Mouse (Mus musculus) lung, postnatal 0 days (tissue): Measurements from ENCODE around the gene Kansl2. TPM values are rescaled to one million over a fixed set of nuclear protein-coding genes. Genes with fewer than 3 reads are reported as not detected.
"Not testable (repeated sequence)": the region's sequence is repeated elsewhere in the genome, so short reads cannot be mapped to it uniquely, and the experiment has no call there.

ENCODE experiments used
- ATAC-seq: fragments of 200-750 bp; cut with Nextera tagmentation; 2 replicates; pipeline ENCODE4 v1.8.0; 2017; ENCODE audit warnings: moderate library complexity
- DNase-seq: peaks from one replicate; pipeline ENCODE4 v3.0.0-alpha.2; 2016; ENCODE audit warnings: low spot score
- H3K27ac ChIP-seq: fragments of 300-500 bp; sonication (generic); 2 replicates; pipeline ENCODE4 v1.5.1; 2014; ENCODE audit warnings: antibody characterized with exemption, mild to moderate bottlenecking, low read length, mixed read lengths
- H3K27me3 ChIP-seq: fragments of 300-500 bp; sonication (generic); replicated peaks from 2 replicates; pipeline ENCODE4 v1.6.1; 2014; ENCODE audit warnings: low read length, mixed read lengths; ENCODE audit not compliant: insufficient read depth
- H3K36me3 ChIP-seq: fragments of 300-500 bp; sonication (generic); 2 replicates; pipeline ENCODE4 v1.6.1; 2014; ENCODE audit warnings: low read length, mixed read lengths; ENCODE audit not compliant: insufficient read depth
- H3K4me1 ChIP-seq: fragments of 300-500 bp; sonication (generic); 2 replicates; pipeline ENCODE4 v1.6.1; 2014; ENCODE audit warnings: antibody characterized with exemption, low read depth, low read length, mixed read lengths; ENCODE audit not compliant: insufficient read depth
- H3K4me2 ChIP-seq: fragments of 300-500 bp; sonication (generic); replicated peaks from 2 replicates; pipeline ENCODE4 v1.6.1; 2014; ENCODE audit warnings: low read depth, mild to moderate bottlenecking, low read length, moderate library complexity, mixed read lengths
- H3K4me3 ChIP-seq: fragments of 300-500 bp; sonication (generic); 2 replicates; pipeline ENCODE4 v1.5.1; 2014; ENCODE audit warnings: low read depth, low read length
- H3K9ac ChIP-seq: fragments of 300-500 bp; sonication (generic); replicated peaks from 2 replicates; pipeline ENCODE4 v1.6.1; 2014; ENCODE audit warnings: low read depth, mild to moderate bottlenecking
- H3K9me3 ChIP-seq: fragments of 300-500 bp; sonication (generic); 2 replicates; pipeline ENCODE4 v1.6.1; 2016; ENCODE audit warnings: low read length, mixed read lengths
- CTCF ChIP-seq: IDR thresholded peaks from 2 replicates; pipeline ENCODE4 v1.5.1; 2016; ENCODE audit warnings: antibody characterized with exemption, mild to moderate bottlenecking
- EP300 ChIP-seq: IDR thresholded peaks from 2 replicates; pipeline ENCODE4 v1.6.1; 2016; ENCODE audit warnings: antibody characterized with exemption, mild to moderate bottlenecking, control low read depth
- WGBS: fragments of 180-500 bp; shearing (Covaris S2); extraction: QIAGEN DNeasy Blood & Tissue Kit; methylation state at CpG from one replicate; pipeline ENCODE4 v1.1.7; 2014; 5-methylcytosine and 5-hydroxymethylcytosine counted together
- polyA plus RNA-seq: library from polyadenylated mRNA; unstranded; fragments of >200 nt; fragmentation: Nextera tagmentation; extraction: Ambion mirVana; gene quantifications from 2 replicates; pipeline ENCODE4 v1.2.1, GENCODE M21; 2015

Gene Kansl2
- polyA plus RNA-seq, 1 experiment from 2014 or later: 50.4 TPM

DNA sequence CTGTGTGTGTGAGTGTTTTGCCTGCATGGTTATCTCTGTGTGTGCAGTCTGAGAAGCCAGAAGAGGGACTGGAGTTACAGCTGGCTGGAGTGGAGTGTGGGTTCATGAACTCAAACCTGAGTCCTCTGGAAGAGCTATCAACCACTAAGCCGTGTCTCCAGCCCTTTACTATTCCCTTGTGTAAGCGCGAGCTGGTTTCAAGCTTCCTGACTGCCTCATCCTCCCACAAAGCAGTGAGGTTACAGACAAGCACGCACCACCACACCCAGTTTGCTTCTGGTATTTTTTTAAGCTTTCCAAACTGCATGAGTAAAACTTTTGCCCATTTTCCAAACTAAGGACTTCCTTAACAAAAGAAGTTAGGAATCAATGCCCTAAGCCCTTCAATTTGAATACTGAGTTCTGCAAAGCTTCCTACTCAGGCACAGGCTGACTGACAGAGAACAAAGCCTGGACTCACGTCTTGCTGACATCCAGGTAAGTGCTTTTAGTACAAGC is 5.9 kb downstream of the Kansl2 start:
- peaks cover 27% of the 10 kb centered on the region for H3K36me3 ChIP-seq
- peaks cover 6% of the 10 kb centered on the region; the same call in 1 of the 2 replicates for H3K4me1 ChIP-seq
- no peaks in the 10 kb centered on the region for H3K9me3 ChIP-seq
- H3K27ac ChIP-seq: no peak overlapping the region
- no peak overlapping the region for H3K9ac ChIP-seq
- DNase-seq (no peak), ATAC-seq (no peak)
- H3K4me3 ChIP-seq: no peak overlapping the region
- TF ChIP-seq EP300 (no peak), CTCF (no peak)
- H3K27me3 ChIP-seq: no peaks in the 10 kb centered on the region
- 87% methylated on average over 5 of the region's 5 CpGs for WGBS
- H3K4me2 ChIP-seq: no peak overlapping the region

GRCm38 (mm10) chr15:98527056-98527771 is 6.8 kb downstream of the Kansl2 start:
- TF ChIP-seq EP300 (no peak), CTCF (no peak)
- H3K36me3 ChIP-seq: peaks cover 33% of the 10 kb centered on the region

DNA sequence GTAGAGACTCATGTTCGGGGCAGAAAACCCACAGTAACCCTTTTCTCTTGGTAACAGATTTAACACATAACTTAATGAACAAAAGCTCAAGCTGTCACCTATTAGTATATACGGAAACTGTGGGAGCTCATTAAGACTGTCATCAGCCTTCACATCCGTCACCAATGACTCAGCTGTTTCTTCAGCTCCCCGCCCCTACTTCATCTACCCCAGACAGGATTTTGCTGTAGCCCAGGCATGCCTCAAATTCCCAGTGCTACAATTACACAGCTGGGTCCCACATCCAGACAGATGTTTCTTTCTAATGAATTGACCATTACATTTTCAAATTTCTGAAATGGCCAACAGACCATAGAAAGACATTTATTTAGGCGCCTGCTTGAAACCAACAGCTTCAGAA is 8.0 kb downstream of the Kansl2 start:
- no peaks in the 10 kb centered on the region for H3K27me3 ChIP-seq
- DNase-seq (no peak), ATAC-seq (no peak)
- H3K9ac ChIP-seq: no peak overlapping the region
- peaks cover 33% of the 10 kb centered on the region for H3K36me3 ChIP-seq
- no peaks in the 10 kb centered on the region for H3K4me1 ChIP-seq
- 70% methylated on average over 5 of the region's 5 CpGs for WGBS
- TF ChIP-seq EP300 (no peak), CTCF (no peak)
- H3K4me2 ChIP-seq: no peak overlapping the region
- no peak overlapping the region for H3K27ac ChIP-seq
- H3K4me3 ChIP-seq: no peak overlapping the region
- no peaks in the 10 kb centered on the region for H3K9me3 ChIP-seq

More at GRCm38 (mm10) chr15:98527056-98527771, 6.8 kb downstream of the Kansl2 start:
- H3K27ac ChIP-seq: no peak overlapping the region
- H3K9me3 ChIP-seq: no peaks in the 10 kb centered on the region
- DNase-seq (no peak), ATAC-seq (no peak)
- WGBS: 90% methylated on average over 5 of the region's 5 CpGs
- H3K27me3 ChIP-seq: no peaks in the 10 kb centered on the region
- H3K4me1 ChIP-seq: no peaks in the 10 kb centered on the region
- H3K9ac ChIP-seq: no peak overlapping the region
- H3K4me2 ChIP-seq: no peak overlapping the region
- no peak overlapping the region for H3K4me3 ChIP-seq

DNA sequence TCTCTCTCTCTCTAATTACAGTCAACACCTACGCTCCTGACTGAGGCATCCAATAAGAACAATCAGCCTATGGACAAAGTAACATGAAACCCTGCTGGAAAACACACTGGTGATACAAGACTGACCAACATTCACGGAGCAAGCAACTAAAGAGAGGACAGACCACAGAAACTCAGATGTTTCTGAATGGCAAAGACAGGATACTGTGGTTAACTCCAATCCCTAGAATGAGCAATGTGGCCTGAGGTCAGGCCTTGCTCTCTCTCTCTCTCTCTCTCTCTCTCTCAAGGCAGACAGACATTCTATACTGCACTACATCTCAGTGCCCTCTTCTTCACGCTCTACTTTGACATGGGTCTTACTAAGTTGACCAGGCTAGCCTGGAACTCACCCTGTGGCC is 12.8 kb downstream of the Kansl2 start:
- no peaks in the 10 kb centered on the region for H3K27me3 ChIP-seq
- TF ChIP-seq EP300: no peak
- TF ChIP-seq CTCF: no peak
- no peak for DNase-seq
- peaks cover 33% of the 10 kb centered on the region; the same call in 1 of the 2 replicates for H3K36me3 ChIP-seq
- WGBS: 92% methylated on average over 3 of the region's 3 CpGs
- no peaks in the 10 kb centered on the region for H3K9me3 ChIP-seq
- no peak overlapping the region for H3K9ac ChIP-seq
- no peak overlapping the region for H3K4me3 ChIP-seq
- ATAC-seq: no peak
- no peak overlapping the region for H3K4me2 ChIP-seq
- H3K27ac ChIP-seq: no peak overlapping the region
- H3K4me1 ChIP-seq: no peaks in the 10 kb centered on the region

DNA sequence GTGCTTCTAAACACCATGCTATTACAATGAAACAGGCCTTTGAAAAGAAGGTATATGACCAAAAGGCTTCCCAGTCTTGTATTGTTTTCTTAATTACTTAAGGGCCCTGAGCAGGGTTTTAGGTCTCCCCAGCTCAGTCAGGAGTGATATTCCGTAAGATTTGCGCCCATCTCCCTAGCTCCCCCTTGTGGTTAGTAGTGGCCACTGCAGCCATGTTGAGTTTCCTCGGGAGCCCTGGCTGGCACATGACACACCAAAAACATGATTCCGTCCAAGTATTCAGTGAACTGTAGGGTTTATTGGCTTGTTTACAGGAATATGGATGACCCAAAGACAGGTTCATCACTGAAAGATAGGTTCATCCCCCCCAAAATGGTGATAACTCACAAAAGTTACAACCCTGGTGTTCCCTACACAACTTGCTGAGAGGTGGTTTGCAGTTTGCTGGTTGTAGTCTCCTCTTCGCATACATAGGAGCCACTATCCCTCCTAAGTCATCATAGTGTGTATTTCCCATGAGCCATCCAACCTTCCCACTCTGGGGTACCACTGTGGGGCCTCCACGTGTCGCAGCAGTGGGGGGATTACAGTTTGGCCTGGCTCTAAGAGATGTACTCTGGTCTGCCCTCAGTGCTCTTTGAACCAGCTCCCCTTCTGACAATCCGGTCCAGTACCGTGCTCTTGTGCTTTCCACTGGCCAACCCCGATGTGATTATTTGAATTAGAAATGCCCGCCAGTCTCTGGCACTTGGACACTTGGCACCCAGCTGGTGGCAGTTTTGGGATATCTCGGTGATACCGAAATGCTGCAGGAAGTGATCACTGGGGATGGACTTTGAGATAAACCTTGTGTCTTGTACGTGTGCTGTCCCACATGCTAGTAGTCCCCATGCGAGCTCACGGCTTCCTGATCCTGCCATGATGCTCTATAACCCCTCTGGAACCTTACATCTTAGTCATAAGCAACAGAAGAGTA is 16.4 kb downstream of the Kansl2 start:
- no peaks in the 10 kb centered on the region for H3K9me3 ChIP-seq
- WGBS: 65% methylated on average over 16 of the region's 16 CpGs
- no peak overlapping the region for H3K4me3 ChIP-seq
- H3K27ac ChIP-seq: no peak overlapping the region
- peaks cover 15% of the 10 kb centered on the region; the same call in 1 of the 2 replicates for H3K36me3 ChIP-seq
- no peaks in the 10 kb centered on the region for H3K27me3 ChIP-seq
- TF ChIP-seq EP300 (no peak), CTCF (peak; percentile 93)
- no peaks in the 10 kb centered on the region for H3K4me1 ChIP-seq
- H3K4me2 ChIP-seq: no peak overlapping the region
- DNase-seq: peak; percentile 56
- H3K9ac ChIP-seq: no peak overlapping the region
- ATAC-seq: no peak

GRCm38 (mm10) chr15:98514845-98515244 is 19.2 kb downstream of the Kansl2 start:
- not testable (repeated sequence) for H3K9me3 ChIP-seq, H3K4me3 ChIP-seq, H3K4me1 ChIP-seq, H3K9ac ChIP-seq, H3K27me3 ChIP-seq, DNase-seq, H3K4me2 ChIP-seq, H3K27ac ChIP-seq, ATAC-seq
- H3K36me3 ChIP-seq: peaks cover 12% of the 10 kb centered on the region; the same call in 1 of the 2 replicates
- WGBS: 84% methylated on average over 2 of the region's 2 CpGs
